Mouse (Mus musculus) neutrophil, adult 5-6 weeks (primary cell): ENCODE measurements around the gene Mtfp1. TPM values are rescaled to one million over a fixed set of nuclear protein-coding genes. Genes with fewer than 3 reads are reported as not detected.

Source experiments
- ATAC-seq: fragments of 151-379, 151-347 bp; 2 replicates; pipeline ENCODE4 v1.8.0; 2017; ENCODE audit warnings: mild to moderate bottlenecking, moderate TSS enrichment; ENCODE audit not compliant: insufficient number of reproducible peaks, poor library complexity, low FRiP score, severe bottlenecking; ENCODE audit errors: extremely low read depth
- total RNA-seq: library from RNA; stranded (forward); fragments of 200-1000 nt; gene quantifications from 2 replicates; pipeline ENCODE4 v1.2.3, GENCODE M21; 2017

Gene Mtfp1
- total RNA-seq, 1 experiment from 2014 or later = not detected

DNA sequence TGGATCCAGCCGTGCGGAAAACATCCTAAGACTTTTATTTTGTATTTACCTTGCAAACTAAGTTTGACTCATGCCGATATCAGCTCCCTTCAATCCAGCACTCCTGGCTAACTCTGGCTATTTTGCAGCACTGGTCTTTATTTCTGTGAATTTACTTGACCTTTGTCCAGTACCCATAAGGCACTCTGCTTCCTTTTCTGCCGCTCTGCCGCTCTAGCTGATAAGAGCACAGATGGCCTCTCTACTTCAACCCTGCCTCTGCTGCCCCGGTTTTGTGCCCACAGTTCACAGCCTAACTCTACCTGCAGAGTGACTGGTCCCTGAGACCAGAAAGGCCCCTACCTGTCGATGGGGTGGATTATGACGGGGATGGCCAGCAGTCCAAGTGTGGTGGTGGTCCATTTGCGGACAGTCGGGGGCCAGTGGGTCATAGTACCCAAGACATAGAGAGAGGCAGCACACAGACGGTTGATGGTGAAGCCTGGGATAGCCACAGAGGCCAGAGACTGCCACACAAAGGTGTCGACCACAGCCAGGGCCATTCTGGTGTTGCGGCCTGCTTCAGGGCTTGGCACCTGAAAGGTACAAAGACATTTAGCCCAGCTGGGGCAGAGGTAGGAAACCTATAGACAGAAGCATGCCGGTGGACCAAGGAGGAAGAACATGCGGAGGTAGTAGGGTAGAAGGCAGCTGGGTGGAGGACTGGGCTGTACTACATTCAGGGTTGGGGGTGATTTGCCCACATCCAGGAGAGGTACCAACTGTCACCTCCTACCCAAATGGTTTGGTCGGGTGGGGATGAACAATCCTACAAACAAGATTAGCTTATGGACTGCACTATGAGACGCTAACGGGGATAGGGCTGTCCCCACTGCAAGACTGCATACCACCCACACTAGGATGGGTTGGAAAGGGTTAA lies 1.5 kb downstream of the Mtfp1 start:
- ATAC-seq = no peak

- ATAC-seq = no peak
These were observed 8.0 kb downstream of the Mtfp1 start for GRCm38 (mm10) chr11:4087267-4087666.

- ATAC-seq = no peak
These were observed 9.0 kb downstream of the Mtfp1 start for GRCm38 (mm10) chr11:4086246-4086645.

DNA sequence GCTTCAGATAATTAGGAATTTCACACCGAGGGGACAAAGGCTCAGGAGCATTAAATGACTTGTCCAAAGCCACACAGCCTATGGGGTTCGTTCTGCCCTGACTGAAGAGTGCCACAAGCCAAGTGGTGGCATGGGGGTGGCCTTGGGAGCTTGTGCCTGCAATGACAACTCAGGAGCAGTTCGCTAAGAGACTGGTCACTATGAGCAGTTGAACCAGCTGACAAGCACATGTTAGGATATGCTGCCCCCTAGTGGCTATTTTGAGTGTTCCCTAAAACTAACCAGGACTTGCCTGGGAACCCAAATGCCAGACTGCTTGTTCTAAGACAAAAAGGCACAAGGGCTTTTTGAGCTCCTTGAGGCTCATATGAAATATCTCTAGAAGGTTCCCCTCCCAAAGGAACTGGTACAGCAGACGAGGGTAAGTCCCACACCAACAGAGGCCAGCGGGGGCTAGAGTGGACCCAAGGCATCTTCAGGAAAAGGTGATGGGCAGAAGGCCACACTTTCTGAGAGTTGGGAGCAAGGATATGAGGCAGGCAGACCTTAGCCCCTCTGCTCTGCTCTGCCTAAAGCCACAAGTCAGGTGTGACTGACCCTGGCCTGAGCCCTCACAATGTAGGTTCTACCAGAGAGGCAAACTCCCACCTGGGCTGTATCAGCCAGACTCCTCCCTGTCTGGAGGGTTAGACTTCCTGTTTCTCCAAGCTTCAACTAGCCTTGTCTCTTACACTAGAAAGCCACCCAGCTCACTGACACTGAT lies 11.7 kb downstream of the Mtfp1 start:
- ATAC-seq = peak; percentile 45; the same call in 1 of the 2 replicates

DNA sequence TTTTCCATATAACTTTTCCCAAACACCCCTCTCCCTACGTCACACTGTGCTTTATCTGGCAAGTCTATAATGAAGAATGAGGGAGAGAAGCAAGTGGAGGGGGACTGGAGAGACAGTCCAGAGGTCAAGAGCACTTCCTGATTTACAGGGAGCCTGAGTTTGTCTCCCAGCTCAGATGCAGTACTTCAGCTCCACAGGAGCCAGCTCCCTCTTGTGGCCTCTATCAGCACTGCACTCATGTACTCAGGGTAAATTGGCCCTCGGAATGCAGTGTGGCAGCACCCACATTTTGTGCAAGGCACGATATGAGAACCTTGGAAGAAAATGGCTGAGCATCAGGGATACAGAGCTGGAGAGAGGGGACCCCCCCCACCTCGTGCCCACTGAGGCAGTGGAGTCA lies 15.0 kb downstream of the Mtfp1 start:
- ATAC-seq = peak; percentile 64

- ATAC-seq = no peak
These were observed 16.8 kb downstream of the Mtfp1 start for GRCm38 (mm10) chr11:4078267-4078933.

DNA sequence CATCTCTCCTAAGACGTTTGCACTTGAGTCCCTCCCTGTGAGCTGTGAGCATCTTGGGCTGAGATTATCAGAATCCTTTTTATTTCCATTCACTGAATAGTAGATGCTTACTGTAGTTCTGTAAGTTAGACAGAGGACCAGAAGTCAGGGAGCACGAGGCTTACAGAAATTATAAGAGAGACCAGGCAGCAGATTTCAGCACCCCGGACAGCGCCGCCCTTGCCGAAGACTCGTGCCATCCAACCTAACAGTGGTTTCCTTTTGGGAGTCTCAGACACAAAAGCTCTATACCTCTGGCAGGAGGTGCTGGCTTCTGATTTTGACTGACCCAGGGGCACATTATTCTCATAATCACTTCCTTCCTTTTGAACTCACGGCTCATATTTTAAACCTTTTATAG lies 18.6 kb downstream of the Mtfp1 start:
- no peak for ATAC-seq

DNA sequence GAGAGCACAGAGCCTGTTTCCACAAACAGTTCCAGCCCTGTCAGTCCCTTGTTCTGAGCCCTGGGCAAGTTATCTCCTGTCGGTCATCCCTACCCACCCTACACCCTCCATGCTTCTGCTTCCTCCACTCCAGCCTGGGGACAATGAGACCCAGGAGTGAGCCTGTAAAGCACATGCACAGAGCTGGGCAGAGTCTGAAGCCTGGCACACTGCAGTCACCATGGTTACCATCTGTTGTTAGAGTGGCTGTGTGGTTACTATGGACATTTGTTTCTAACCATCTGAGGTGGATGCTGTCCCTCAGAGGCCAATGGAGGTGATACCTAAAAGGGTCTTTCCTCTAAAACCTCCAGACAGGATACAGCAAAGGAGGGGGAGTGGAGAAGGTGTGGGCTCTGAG lies 25.6 kb downstream of the Mtfp1 start:
- ATAC-seq = no peak

GRCm38 (mm10) chr11:4064627-4065122 lies 30.6 kb downstream of the Mtfp1 start, which contains the start of gene Sec14l3:
TSS of gene Sec14l3 (plus strand) at chr11:4064841.
- no peak for ATAC-seq

GRCm38 (mm10) chr11:4062981-4063380 lies 32.3 kb downstream of the Mtfp1 start:
- no peak for ATAC-seq

DNA sequence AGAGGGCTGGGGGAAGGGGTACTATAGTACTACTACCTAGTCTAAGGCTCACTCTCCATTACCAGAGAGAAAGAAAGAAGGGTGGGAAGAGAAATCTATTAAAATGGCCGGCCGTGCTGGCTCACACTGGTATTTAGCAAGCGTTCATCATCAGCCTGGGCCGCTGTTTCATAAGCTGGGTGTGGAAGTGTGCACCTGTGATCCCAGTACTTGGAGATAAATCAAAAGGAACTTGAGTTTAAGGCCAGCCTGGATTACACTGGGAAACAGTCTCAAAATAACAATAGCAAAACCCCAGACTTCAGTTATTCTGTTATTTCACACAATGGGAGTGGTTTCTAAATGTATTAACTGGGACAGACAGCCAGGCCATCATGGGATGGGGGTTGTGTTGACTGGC lies 32.7 kb downstream of the Mtfp1 start:
- ATAC-seq = no peak

GRCm38 (mm10) chr11:4060866-4061575 lies 34.2 kb downstream of the Mtfp1 start:
- ATAC-seq = no peak

DNA sequence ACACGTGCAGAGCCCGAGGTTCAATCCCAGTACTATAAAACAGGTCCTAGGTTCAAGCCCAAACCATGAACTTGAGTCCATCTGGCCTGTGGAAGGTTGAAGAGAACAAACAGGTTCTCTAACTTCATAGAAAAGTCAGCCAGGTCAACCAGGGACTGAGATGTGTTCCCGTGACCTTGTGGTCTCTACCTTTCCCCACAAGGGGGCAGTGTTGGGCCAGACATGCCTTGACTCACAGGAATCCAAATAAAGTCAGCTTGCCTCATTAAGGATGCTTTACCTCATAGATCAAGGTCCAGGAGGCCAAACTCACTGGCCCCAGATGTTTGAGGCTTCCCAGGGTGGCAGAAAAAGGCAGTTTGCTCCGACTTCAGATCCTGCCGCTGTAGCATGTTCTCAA lies 41.7 kb downstream of the Mtfp1 start:
- 0 out of 2 replicates have a peak, but pooled peaks have one; percentile 30 for ATAC-seq

DNA sequence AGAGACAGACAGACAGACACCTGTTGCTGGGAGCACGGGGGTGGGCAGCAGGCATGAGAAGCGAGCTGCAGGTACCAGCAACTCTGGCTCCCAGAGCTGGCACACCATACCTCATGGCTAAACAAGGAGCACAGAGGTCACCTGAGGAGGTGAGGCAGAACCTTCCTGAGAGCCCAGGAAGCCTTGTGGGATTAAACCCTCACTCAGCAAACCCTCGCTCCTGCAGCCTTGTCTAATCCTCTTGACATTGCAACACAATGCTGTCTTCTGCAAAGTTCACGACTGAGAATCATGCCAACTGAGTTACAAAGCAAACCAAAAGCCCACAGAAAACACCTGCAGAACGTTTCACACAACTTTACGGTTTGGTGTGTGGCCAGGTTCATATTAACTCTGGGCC lies 46.8 kb downstream of the Mtfp1 start:
- ATAC-seq = no peak

- no peak for ATAC-seq
These were observed 47.5 kb downstream of the Mtfp1 start for GRCm38 (mm10) chr11:4047766-4048165.

- no peak for ATAC-seq
These were observed 48.7 kb downstream of the Mtfp1 start for GRCm38 (mm10) chr11:4046526-4046925.

GRCm38 (mm10) chr11:4043081-4043480 lies 52.2 kb downstream of the Mtfp1 start:
- no peak for ATAC-seq
